Mouse (Mus musculus): Measurements from ENCODE around the gene Ryr1.

Gene Ryr1

DNA sequence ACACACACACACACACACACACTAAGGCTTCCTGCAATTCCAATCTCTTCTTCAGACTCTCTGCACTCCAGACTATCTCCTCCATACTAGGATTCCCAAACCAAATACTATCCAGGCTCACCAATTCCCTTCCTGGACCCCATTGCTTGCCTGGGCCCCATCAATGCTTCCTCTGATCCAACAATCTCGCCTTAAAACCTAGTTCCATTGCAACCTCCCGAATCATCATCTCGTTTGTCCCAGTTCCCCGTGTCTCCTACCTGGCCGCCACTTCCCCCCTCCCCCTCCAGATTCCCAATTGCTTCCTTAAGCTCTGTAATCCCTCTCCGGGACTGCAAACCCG, 163.4 kb downstream of the Ryr1 start:
- DNase-seq (ENCODE audit: low spot score in 2 of 2), result no peak

DNA sequence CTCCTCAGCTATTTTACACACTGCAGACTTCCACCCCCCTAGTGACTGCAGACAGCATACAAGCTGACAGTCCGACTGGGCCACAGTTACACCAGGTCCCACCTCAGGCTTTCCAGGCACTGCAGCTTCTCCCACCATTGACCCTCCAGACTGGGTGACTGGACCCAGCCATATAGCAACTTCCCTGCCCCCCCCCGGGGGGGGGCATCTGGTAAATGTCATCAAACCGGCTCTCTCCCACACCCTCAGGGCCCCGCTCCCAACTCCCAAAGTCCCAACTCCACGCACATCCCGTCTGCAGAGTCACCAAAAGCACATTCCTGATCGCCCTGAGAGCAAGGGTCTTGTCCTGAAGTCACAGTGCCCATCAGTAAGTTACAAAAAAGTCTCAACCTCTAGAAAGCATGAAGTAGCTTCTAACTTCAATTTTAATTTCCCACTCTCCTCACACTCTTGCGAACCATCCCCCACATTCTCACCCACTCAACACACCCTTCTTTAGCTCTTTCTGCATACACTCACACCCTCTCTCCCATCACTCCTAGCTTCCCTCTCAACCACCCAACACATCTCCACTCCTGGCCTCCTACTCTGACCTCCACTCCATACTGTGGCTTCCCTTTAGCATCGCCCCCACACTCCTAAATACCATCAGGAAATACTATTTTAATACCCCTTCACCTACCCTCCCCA, 164.5 kb downstream of the Ryr1 start:
- DNase-seq (ENCODE audit: low spot score in 2 of 2), result no peak

DNA sequence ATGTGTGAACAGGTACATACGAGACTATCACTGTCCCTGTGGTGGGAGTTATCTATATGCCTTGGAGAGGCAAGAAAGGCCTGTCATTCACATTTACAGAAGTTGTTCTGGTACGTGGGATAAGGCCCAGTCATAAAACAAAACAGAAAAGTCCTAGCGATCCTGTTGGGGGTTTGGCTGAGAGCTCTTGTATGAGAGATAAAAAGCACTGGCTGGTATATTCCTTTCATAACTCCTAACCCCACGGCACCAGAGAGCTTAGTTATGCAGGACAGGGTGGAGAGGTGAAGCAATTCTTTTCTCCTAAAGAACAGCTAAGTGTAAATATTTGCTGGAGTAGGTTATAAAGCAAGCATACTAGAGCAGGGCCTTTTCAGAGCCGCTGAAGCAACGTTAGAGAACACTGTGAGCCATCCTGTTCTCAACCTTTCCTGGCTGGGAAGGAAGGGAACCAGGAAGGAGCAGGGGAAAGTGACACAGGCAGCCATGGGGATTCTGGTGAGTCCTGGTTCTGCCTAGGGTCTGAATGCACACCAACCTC, 165.4 kb downstream of the Ryr1 start:
- no peak for DNase-seq (ENCODE audit: low spot score in 2 of 2)

GRCm38 (mm10) chr7:28958770-28959169, 166.2 kb downstream of the Ryr1 start:
- no peak for DNase-seq (ENCODE audit: low spot score in 2 of 2)

DNA sequence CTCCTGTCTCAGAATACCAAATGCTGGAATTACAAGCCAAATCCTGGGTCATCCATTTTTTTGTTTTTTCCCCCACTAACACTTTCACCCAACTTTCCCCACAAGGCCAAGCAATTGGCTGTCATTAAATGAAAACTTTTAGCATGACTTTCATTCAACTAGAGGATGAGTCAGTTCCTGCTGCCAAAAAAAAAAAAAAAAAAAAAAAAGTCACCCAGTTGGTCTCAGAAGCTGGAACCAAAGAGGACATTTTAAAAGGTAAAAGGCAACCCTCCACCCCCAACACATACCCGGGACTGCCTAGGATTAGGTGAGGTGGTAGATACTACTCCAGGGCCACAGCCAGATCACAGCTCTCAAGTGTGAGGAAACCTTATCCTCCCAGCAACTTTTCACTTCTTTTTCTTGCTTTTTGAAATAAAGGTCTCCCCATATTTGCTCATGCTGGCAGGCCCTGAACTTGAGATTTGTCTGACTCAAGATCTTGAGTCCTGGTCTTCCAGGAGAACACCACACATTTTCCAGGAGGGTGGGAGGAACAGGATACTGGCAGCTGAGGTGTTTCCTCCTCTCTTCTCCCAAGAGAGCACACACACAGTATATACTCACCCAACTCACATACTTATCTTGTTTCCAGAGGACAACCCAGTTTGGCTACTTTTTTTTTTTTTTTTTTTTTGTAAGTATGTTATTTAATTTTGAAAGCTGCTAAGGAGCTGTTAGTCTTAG, 166.8 kb downstream of the Ryr1 start:
- no peak for DNase-seq (ENCODE audit: low spot score in 2 of 2)

GRCm38 (mm10) chr7:28957286-28957685, 167.7 kb downstream of the Ryr1 start:
- no peak for DNase-seq (ENCODE audit: low spot score in 2 of 2)

GRCm38 (mm10) chr7:28956270-28956669, 168.7 kb downstream of the Ryr1 start:
- DNase-seq (ENCODE audit: low spot score in 2 of 2), result no peak

GRCm38 (mm10) chr7:28955295-28955897, 169.6 kb downstream of the Ryr1 start:
- DNase-seq (ENCODE audit: low spot score in 2 of 2), result no peak

DNA sequence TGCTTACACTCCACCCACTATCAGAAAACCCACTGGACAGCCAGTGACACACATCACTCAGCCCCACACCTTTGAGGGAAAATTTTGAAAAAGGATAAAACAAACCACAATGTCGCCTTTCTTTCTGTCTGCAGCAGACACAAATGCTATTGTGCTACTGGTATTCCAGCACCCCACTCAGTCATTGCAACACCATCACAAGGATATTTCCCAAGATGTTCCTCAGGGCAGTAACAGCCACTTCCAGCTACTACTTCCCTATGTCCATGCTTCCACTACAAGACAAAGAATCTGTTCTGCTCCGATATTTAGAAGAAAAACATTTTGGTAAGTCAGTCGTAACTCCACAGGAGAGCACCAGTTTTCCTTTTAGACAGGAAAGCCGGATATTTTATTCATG, 170.2 kb downstream of the Ryr1 start:
- DNase-seq (ENCODE audit: low spot score in 2 of 2), result no peak

DNA sequence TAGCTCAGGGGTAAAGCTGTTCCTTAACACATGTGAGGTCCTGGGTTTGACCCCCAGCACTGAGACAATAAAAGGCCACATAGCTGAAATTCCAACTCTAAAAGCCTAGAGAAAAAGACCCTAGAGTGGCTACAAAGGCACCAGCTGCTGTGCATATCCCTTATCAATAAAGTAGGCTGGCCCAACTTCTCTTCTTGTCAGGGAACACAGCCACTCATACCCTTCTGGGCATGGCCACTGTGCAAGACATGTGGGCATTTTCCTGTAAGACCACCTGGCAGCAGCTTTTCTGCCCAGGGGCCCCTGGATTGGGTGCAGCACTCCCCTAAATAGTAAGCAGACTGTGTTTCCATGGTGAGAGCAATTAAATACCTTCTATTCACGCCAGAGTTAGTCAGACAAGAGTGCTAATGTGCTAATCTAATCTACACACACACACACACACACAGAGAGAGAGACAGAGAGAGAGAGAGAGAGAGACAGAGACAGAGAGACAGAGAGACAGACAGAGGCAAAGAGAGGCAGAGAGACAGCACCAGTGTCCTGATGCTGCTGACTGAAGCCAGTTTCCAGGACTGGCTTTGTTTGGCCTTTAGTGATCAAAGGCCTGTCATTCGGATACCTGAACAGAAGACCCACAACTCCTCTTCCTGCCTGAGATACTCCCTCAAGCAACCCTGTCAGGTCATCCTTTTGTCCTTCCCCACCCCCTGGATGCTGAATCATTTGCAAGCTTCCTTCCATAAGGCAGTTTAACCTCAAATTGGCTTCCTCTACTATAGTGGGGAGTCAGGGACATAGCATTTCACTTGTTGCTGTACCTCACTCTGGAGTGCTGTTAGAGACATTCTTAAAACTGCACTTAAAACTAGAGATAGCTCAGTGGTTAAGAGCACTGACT, 171.3 kb downstream of the Ryr1 start:
- DNase-seq (ENCODE audit: low spot score in 2 of 2), result no peak
